Mouse (Mus musculus) activated CD4-positive, CD25-positive, alpha-beta regulatory T cell, adult 4 months (primary cell): ENCODE measurements at regions not wholly inside any gene's neighbourhood (a gene's known extent, or its start where the extent isn't known, plus 50 kb on each side); places are given as distances from the start of the nearest gene placed in this dataset.

ENCODE experiments used
- ATAC-seq: one replicate; pipeline ENCODE4 v1.8.0; 2017

- no peak for ATAC-seq
These were observed 85.0 kb upstream of the Ednrb start for GRCm38 (mm10) chr14:103929155-103929729.

GRCm38 (mm10) chr14:103920169-103920568 lies 76.0 kb upstream of the Ednrb start:
- ATAC-seq: no peak

DNA sequence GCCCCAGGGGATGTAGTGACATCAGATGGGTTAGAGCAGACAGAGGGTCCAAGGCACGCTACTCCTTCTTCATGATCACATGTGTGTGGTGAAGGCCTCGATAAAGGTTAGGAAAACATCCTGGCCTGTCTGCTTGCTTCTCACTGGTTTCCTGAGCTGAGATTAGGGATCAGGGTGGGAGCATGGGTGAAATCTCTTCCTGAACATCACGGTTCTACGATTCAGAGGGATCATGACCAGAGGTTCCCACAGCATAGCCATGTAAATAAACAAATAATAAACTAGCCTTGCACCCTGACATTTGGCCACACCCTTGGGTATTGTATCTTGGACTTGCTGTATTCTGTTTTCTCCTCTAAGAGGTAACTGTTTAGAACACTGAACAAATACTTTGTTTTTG lies 75.2 kb upstream of the Ednrb start:
- no peak for ATAC-seq

DNA sequence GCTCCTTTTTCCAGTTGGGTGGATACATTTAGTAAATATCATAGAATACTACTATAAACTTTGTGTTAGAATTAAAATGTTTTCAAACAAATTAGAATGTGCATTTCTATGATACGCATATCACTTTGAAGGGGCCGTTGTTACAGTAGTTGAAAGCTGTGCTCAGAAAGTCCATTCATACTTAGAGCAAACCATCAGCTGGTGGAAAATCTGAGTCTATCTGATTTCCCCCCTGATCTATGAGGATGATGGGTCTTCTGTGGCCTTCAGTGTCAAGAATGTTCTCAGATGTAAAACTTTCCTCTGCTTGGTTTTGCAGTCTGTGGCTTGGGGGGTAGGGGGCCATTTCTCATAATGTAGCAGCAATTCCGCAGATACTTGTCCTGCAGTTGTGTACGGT lies 69.3 kb upstream of the Ednrb start:
- ATAC-seq: no peak

DNA sequence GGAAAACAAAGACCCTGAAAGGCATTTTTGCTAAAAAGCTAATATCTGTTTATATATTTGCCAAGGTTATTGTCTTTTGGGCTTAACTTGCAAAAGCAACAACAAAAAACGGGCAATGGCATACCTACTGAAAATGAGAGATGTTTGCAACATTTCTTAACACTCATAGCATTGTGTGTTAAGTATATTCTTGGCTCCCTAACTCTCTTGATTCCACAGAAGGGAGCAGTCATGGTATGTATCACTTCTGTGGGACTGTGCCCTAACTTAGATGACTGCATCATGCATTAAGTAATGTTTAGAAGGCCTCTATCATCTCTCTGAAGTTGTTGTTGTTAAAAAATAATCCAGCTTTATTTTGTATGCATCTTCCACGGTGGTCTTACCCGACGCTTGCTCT lies 67.5 kb upstream of the Ednrb start:
- no peak for ATAC-seq

DNA sequence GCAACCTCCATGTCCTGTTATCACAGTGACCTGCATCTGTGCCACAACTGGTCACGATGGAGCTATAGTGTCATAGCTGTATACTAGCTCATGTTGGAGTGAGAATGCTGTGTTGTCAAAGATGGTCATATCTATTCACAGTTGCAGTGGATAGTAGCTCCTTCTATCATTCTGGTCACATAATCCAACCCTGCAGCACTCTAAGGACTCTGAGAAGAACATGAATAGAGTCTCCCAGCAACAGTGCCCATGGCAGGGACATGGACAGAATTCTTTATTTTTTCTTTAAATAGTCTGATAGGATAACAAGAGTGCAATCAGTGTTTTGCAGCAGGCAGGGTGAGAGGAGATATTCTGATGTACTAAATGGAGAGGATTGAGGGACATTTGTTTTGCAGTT lies 67.1 kb upstream of the Ednrb start:
- ATAC-seq: no peak

- ATAC-seq: no peak
These were observed 62.3 kb upstream of the Ednrb start for GRCm38 (mm10) chr14:103906417-103907070.

DNA sequence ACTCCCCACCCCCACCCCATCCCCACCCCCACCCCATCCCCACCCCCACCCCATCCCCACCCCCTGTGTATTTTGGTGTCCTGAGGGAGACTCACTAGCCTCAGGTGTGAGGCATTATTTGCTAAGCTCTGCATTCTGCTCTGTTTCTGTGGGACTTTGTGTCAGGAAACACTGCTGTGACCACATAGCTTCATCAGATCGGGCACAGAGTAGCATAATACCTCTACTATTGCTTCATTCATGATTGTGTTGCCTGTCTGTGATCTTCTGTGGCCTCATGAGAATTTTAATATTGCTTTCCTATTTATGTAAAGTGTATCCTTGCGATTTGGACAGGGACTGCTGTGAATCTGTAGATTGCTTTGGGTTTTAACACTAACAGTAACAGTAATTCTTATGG lies 56.6 kb upstream of the Ednrb start:
- ATAC-seq: no peak

GRCm38 (mm10) chr14:103899111-103899814 lies 55.1 kb upstream of the Ednrb start:
- ATAC-seq: no peak

DNA sequence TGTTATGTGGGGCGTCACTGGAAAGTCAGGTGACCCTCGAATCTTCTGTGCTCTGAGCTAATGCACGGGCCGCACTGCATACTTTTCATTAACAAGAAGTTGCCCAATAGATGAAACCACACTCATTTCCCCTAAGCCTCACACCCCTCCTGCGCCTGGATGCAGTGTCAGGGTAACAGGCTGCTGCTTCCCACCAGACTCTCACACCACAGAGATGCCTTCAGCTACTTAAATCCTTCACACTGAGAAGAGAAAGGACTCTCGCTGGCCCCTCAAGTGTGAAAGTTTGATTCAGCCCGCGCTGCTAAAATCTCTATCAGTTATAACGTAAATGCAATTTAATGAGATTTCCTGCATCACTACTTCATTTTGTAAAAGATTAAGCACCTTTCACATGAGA lies 54.5 kb upstream of the Ednrb start:
- ATAC-seq: no peak

GRCm38 (mm10) chr14:103895261-103895660 lies 51.1 kb upstream of the Ednrb start:
- no peak for ATAC-seq
